Mouse (Mus musculus): ENCODE results near the gene Cwh43. TPM values are rescaled to one million over a fixed set of nuclear protein-coding genes. Genes with fewer than 3 reads are reported as not detected.
A peak's percentile ranks its signal among the peaks of the same experiment; 100 is the strongest.

Gene Cwh43
- polyA plus RNA-seq, 1 experiment from 2014 or later: not detected

DNA sequence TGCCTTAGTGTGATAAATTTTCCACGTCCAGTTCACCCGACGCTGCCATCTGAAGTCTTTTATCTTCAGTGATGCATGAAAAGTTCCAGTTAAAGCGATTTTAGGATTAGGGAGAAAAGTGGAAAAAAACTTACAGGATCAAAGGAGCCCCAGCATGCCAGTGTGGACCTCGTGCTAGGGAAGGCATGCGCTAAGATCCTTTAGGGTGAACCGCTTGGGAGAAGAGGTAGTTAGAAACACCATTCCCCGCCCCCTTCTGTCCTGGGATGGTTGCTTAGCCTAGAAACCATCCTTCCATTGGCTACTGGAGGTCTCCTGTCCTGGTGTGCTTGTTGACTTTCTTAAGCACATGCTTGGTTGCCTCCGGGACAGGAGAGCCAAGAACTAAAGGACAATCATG is 29.8 kb upstream of the Cwh43 start:
- Histone ChIP-seq H3K4me1 (no peaks in the 10 kb centered on the region), H3K27me3 (peaks cover 9% of the 10 kb centered on the region), H3K36me3 (no peaks in the 10 kb centered on the region), H3K9me3 (no peaks in the 10 kb centered on the region), H3K4me3 (no peak overlapping the region), H3K9ac (no peak overlapping the region), H3K27ac (no peak overlapping the region), H3K4me2 (replicated peaks) (no peak overlapping the region)
- WGBS: 66% methylated on average over 9 of the region's 9 CpGs
- ATAC-seq (ENCODE audit: low FRiP score, low read depth): no peak

DNA sequence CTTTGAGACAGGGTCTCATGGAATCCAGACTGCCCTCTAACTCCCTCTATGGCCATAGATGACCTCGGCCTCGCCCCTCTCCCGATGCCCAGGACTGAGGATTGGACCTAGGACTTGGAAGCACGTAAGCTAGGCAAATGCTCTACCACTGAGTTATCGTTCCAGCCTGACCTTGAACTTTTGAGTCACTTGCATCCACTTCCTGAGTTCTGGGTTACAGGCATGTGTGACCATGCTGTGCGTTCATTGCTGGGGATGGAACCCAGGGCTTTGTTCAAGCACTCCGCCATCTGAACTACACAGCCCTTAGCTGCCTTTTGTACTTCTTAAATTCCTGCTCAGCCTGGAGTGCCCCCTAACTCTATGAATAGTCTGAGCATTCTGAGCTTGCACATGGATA is 29.4 kb upstream of the Cwh43 start:
- Histone ChIP-seq H3K4me1 (no peaks in the 10 kb centered on the region), H3K36me3 (no peaks in the 10 kb centered on the region), H3K27ac (no peak overlapping the region), H3K27me3 (peaks cover 14% of the 10 kb centered on the region), H3K9me3 (no peaks in the 10 kb centered on the region), H3K4me2 (replicated peaks) (no peak overlapping the region), H3K4me3 (no peak overlapping the region), H3K9ac (no peak overlapping the region)
- WGBS: 94% methylated on average over 7 of the region's 7 CpGs
- ATAC-seq (ENCODE audit: low FRiP score, low read depth): no peak

DNA sequence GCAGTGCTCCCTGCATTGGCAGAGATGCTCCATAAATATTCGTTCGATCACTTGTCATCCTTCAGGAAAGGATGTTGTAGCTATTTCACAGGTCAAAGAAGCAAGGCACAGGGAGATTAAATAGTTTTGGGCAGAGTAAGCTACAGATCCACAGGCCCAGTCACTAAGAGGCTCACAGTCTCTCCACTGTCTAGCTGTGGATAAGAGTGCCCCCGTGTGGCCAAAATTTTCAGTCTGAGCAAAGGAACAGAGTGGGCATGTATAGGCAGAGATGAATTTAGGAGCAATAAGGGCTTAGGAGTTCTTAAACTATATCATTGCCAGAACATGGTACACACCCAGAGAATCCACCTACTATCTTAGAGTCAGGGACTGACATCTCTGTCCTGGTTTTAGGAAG is 26.0 kb upstream of the Cwh43 start:
- Histone ChIP-seq H3K4me1 (no peaks in the 10 kb centered on the region), H3K36me3 (no peaks in the 10 kb centered on the region), H3K27ac (no peak overlapping the region), H3K27me3 (peaks cover 15% of the 10 kb centered on the region), H3K9ac (no peak overlapping the region), H3K4me2 (replicated peaks) (no peak overlapping the region), H3K9me3 (no peaks in the 10 kb centered on the region), H3K4me3 (no peak overlapping the region)
- 31% methylated on average over 3 of the region's 3 CpGs for WGBS
- ATAC-seq (ENCODE audit: low FRiP score, low read depth): peak; percentile 84

DNA sequence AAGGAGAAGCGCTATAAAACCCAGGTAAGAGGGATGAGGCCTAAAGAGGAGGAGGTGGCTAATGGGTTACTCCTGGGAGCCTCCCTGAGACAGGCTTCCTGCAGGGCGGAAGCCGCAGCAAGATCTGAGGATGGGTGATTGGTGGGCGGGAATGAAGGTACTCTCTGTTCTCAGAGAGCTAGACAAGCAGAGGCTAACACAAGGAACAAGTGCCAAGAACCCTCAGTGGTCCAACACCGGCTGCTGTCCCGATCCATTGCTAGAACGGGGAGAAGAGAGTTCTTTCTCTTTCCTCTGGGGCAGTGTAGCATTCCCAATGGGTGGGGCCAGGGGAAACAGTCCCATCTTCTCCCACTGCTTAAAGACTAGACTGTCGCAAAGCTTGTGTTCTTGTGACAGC is 25.0 kb upstream of the Cwh43 start:
- no peaks in the 10 kb centered on the region for H3K9me3 ChIP-seq
- WGBS: 45% methylated on average over 8 of the region's 8 CpGs
- no peak for ATAC-seq (ENCODE audit: low FRiP score, low read depth)
- no peaks in the 10 kb centered on the region for H3K4me1 ChIP-seq
- H3K27me3 ChIP-seq: peaks cover 15% of the 10 kb centered on the region
- H3K4me3 ChIP-seq: no peak overlapping the region
- no peak overlapping the region for H3K4me2 ChIP-seq (replicated peaks)
- H3K36me3 ChIP-seq: no peaks in the 10 kb centered on the region
- 0 out of 2 replicates have a peak overlapping the region, but pooled peaks have one; percentile 8 for H3K9ac ChIP-seq
- no peak overlapping the region for H3K27ac ChIP-seq

DNA sequence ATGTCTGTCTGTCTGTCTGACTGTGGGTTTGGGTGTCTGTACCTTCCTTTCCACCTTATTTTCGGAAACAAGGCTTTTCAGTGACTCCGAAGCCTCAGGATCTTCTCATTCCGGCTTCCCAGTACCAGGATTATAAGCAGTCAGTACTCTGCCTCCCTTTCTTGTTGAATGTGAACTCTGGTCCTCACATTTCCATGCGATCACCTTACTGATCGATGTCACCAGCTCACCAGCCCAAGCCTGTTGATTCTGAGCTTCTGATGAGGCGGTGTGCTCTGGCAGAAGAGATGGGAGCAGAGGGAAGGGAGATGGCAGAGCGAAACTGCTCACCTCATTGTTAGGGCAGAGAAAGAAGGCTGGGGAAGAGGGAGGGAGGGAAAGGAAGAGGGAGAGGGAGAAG is 24.4 kb upstream of the Cwh43 start:
- WGBS: 79% methylated on average over 7 of the region's 7 CpGs
- H3K27ac ChIP-seq: no peak overlapping the region
- H3K4me3 ChIP-seq: no peak overlapping the region
- no peaks in the 10 kb centered on the region for H3K4me1 ChIP-seq
- ATAC-seq (ENCODE audit: low FRiP score, low read depth): no peak
- no peak overlapping the region for H3K4me2 ChIP-seq (replicated peaks)
- no peaks in the 10 kb centered on the region for H3K9me3 ChIP-seq
- H3K27me3 ChIP-seq: peaks cover 15% of the 10 kb centered on the region
- H3K36me3 ChIP-seq: no peaks in the 10 kb centered on the region
- H3K9ac ChIP-seq: no peak overlapping the region

DNA sequence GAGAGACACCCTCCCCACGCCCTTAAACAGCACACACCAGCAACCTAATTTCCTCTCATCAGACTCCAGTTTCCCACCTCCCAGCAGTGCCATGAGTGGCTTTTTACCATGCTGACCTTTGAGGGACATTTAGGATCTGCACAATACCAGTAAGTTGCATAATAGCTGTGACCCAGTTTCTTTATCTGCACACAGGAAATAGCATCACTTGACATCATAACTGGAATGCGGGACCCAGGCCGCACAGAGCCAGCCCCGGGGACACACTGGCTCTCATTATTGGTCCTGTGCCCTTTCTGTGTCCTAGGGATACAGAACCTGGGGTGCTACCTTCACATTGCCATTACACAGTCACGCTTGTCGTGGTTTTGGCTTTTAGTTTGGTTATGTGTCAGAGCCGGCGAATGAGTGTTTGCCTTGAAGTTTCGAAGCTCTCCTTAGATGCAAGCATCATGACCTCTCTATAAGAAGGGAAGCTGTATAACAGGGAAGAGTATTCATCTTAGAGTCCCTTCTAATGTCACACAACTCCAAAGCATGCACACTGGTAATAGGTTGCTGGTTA is 23.8 kb upstream of the Cwh43 start:
- Histone ChIP-seq H3K4me3 (no peak overlapping the region), H3K9ac (no peak overlapping the region), H3K27me3 (peaks cover 15% of the 10 kb centered on the region), H3K27ac (no peak overlapping the region), H3K36me3 (no peaks in the 10 kb centered on the region), H3K4me2 (replicated peaks) (no peak overlapping the region), H3K9me3 (no peaks in the 10 kb centered on the region), H3K4me1 (no peaks in the 10 kb centered on the region)
- no peak for ATAC-seq (ENCODE audit: low FRiP score, low read depth)
- WGBS: 78% methylated on average over 9 of the region's 9 CpGs

DNA sequence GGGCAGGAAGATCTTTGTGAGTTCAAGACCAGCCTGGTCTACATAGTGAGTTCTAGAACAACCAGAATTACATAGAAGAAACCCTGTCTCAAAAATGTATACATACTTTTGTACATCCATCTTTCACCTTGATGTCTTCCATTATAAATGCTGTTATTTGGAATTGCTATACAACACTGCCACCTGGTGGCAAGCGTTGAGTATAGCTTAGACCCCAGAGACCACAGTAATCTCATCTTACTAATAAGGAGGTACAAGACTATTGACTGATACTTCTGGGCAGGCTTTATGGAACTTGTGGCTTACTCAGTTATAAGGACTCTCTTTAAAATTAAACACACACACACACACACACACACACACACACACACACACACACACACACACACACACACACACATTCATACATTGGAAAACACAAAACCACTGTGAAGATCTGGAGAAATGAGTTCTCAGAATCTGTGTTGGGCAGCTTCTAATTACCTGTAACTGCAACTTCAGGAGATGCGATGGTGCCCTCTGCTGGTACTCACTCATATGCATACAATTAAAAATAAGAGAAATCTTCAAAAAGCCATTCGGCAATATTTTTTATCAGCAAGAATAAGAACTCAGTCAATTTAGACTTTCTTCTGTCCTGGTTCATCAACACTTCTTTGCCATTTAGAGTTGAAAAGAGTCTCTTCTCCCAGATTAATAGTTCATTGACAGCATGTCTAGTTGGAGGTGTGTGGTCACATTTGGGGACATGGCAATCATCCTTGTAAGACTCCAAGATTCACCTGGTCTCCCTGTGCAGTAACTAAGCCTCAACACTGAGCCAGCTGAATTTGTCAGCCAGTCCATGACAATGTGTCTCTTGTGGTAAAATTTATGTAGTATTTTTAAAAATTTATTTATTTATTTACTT is 22.9 kb upstream of the Cwh43 start:
- Histone ChIP-seq H3K4me2 (replicated peaks) (no peak overlapping the region), H3K27ac (no peak overlapping the region), H3K9me3 (no peaks in the 10 kb centered on the region), H3K4me1 (no peaks in the 10 kb centered on the region), H3K9ac (no peak overlapping the region), H3K36me3 (no peaks in the 10 kb centered on the region), H3K4me3 (no peak overlapping the region), H3K27me3 (peaks cover 15% of the 10 kb centered on the region)
- ATAC-seq (ENCODE audit: low FRiP score, low read depth): peak; percentile 44; the same call in 1 of the 2 replicates
- WGBS: 28% methylated on average over 3 of the region's 3 CpGs

DNA sequence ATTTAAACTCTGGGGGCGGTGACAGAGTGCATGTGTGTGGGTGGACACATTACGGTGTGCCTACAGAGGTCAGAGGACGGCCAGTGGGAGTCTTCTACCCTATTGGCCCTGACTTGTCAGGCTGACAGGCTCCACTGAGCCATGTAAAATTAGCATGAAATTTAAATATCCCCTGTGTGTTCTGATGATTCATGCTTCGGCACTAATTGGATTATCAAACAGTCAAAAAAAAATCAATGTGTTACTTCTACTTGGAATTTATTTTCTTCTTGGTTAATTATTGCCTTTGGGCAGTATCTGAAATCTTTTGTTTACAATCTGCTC is 22.3 kb upstream of the Cwh43 start:
- WGBS: 75% methylated on average over 4 of the region's 4 CpGs
- no peak overlapping the region for H3K9ac ChIP-seq
- H3K4me1 ChIP-seq: no peaks in the 10 kb centered on the region
- H3K4me3 ChIP-seq: no peak overlapping the region
- no peaks in the 10 kb centered on the region for H3K36me3 ChIP-seq
- no peak for ATAC-seq (ENCODE audit: low FRiP score, low read depth)
- no peaks in the 10 kb centered on the region for H3K9me3 ChIP-seq
- no peak overlapping the region for H3K4me2 ChIP-seq (replicated peaks)
- H3K27ac ChIP-seq: no peak overlapping the region
- peaks cover 15% of the 10 kb centered on the region for H3K27me3 ChIP-seq

DNA sequence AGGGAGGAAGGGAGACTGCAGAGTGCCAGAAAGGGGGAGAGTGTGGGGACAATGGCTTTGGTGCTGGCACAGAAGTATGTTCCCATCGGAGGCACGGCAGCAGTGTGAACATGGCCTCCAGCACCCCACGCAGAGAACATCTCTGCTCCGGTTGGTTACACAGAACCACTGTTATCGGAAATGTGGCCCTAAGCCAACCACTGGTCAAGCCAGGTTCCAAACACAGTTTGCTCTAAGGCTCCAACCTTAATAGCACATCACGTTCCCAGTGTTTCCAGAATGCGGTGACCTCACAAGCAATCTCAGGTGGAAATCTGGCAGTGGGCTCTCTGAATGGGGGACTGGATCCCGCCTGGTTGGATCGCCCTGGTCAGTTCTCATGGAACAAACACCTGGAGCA is 12.8 kb upstream of the Cwh43 start:
- H3K27ac ChIP-seq: no peak overlapping the region
- no peaks in the 10 kb centered on the region for H3K4me1 ChIP-seq
- ATAC-seq (ENCODE audit: low FRiP score, low read depth): no peak
- H3K9me3 ChIP-seq: 0 out of 2 replicates have a peak, but pooled peaks cover 2% of the 10 kb centered on the region
- no peaks in the 10 kb centered on the region for H3K36me3 ChIP-seq
- H3K4me2 ChIP-seq (replicated peaks): no peak overlapping the region
- H3K9ac ChIP-seq: no peak overlapping the region
- 85% methylated on average over 9 of the region's 9 CpGs for WGBS
- peaks cover 6% of the 10 kb centered on the region; the same call in 1 of the 2 replicates for H3K27me3 ChIP-seq
- no peak overlapping the region for H3K4me3 ChIP-seq

DNA sequence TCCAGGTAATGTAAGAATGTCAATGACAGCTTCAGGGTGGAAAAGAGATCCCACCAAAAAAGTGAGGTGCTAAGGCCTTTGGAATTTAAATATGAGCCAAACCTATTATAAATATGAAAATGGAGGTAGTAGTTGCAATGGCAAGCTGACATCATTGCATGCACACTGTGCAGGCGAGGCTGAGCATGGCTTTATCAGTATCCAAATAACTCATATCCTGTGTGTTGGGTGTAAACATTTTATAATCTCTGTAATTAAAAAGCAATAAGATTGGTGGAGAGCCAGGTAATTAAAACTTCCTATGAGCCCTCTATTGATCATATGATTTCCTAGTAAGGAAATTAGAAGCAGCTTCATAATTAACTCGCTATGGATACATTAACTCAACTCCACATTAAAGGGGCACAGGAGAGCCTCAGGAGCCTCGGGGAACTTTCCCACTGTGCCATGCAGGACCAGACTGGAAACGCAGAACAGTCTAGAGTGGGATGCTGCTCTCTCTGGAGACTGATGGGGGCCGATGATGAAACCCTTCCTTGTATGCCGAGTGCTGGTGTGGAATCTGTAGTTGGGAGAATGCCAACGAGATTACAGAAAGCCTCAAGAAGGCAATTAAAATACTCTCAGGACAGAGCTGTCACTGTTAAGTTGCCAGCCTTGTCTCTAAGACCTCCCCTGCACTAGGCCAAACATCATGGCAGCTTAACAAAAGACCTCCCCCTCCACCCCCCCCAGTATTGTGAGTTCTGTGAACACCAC is 5.9 kb upstream of the Cwh43 start:
- Histone ChIP-seq H3K36me3 (no peaks in the 10 kb centered on the region), H3K27me3 (peaks cover 20% of the 10 kb centered on the region), H3K4me1 (0 out of 2 replicates have a peak, but pooled peaks cover 7% of the 10 kb centered on the region), H3K9me3 (no peaks in the 10 kb centered on the region), H3K27ac (no peak overlapping the region), H3K4me3 (no peak overlapping the region), H3K4me2 (replicated peaks) (no peak overlapping the region), H3K9ac (no peak overlapping the region)
- ATAC-seq (ENCODE audit: low FRiP score, low read depth): no peak
- WGBS: 32% methylated on average over 7 of the region's 7 CpGs

DNA sequence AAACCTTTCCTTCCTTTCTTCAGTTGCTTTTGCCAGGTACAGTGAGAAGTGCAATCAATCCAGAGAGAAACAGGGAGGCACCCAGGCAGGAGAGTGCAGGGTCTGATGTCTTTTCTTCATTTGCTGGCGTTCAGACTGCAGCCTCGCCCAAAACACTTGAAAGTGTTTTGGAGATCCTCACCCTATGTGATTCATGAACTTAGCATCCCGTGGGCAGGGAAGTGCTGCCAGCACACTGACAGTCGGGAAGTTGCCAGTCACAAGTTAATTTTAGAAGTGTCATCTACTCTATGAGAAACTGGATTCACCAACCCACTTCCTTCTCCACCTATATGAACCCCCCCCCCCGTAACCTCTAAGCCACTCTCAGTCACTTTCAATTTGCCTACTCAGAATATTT is 4.5 kb upstream of the Cwh43 start:
- Histone ChIP-seq H3K4me3 (no peak overlapping the region), H3K27ac (no peak overlapping the region), H3K4me2 (replicated peaks) (no peak overlapping the region), H3K4me1 (peaks cover 14% of the 10 kb centered on the region), H3K27me3 (peaks cover 28% of the 10 kb centered on the region), H3K36me3 (no peaks in the 10 kb centered on the region), H3K9ac (no peak overlapping the region), H3K9me3 (no peaks in the 10 kb centered on the region)
- no peak for ATAC-seq (ENCODE audit: low FRiP score, low read depth)
- 70% methylated on average over 5 of the region's 5 CpGs for WGBS

DNA sequence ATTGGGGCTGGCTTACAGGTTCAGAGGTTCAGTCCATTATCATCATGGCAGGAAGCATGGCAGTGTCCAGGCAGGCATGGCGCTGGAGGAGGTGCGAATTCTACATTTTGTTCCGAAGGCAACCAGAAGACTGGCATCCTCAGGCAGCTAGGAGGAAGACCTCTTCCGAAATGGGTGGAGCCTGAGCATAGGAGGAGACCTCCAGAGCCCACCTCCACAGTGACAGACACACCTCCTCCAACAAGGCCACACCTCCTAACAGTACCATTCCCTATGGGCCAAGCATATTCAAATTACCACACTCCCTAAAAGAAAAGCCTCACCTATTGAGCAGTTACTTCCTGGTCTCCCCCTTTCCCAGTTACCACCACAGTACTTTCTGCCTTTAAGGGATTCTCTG is 3.0 kb upstream of the Cwh43 start:
- Histone ChIP-seq H3K9me3 (no peaks in the 10 kb centered on the region), H3K27ac (no peak overlapping the region), H3K9ac (no peak overlapping the region), H3K4me3 (no peak overlapping the region), H3K4me1 (peaks cover 21% of the 10 kb centered on the region), H3K36me3 (no peaks in the 10 kb centered on the region), H3K4me2 (replicated peaks) (no peak overlapping the region), H3K27me3 (peaks cover 44% of the 10 kb centered on the region)
- 95% methylated on average over 4 of the region's 4 CpGs for WGBS
- ATAC-seq (ENCODE audit: low FRiP score, low read depth): no peak

Measured in limb, embryonic 13.5 days (tissue).